Mouse (Mus musculus): Measurements from ENCODE around the gene Foxn3. TPM values are rescaled to one million over a fixed set of nuclear protein-coding genes. Genes with fewer than 3 reads are reported as not detected.
A peak's percentile ranks its signal among the peaks of the same experiment; 100 is the strongest.

Gene Foxn3
- polyA plus RNA-seq, 1 experiment from 2014 or later = 66.4 TPM

- Histone ChIP-seq H3K4me3 (ENCODE audit: low read depth, low read length) (no peak overlapping the region), H3K4me2 (ENCODE audit: low read length) (no peak overlapping the region), H3K27me3 (ENCODE audit: control insufficient read depth, insufficient read depth, low read depth, low read length) (no peaks in the 10 kb centered on the region), H3K4me1 (ENCODE audit: control insufficient read depth, insufficient read depth, low read length) (peaks cover 59% of the 10 kb centered on the region), H3K27ac (ENCODE audit: low read length) (0 out of 2 replicates have a peak overlapping the region, but pooled peaks have one; percentile 48), H3K9ac (ENCODE audit: low read depth, low read length) (no peak overlapping the region), H3K9me3 (replicated peaks; ENCODE audit: control insufficient read depth, low read length, poor library complexity, severe bottlenecking) (no peaks in the 10 kb centered on the region), H3K36me3 (ENCODE audit: control insufficient read depth, insufficient read depth, low read length) (no peaks in the 10 kb centered on the region)
- 46% methylated on average over 9 of the region's 9 CpGs for WGBS
- no peak for ATAC-seq
These were observed 229.4 kb downstream of the Foxn3 start for GRCm38 (mm10) chr12:99334026-99334425.

GRCm38 (mm10) chr12:99333304-99333968 lies 229.9 kb downstream of the Foxn3 start:
- 76% methylated on average over 20 of the region's 20 CpGs for WGBS
- H3K9ac ChIP-seq (ENCODE audit: low read depth, low read length) = no peak overlapping the region
- peak overlapping the region; percentile 48; the same call in 1 of the 2 replicates for H3K27ac ChIP-seq (ENCODE audit: low read length)

GRCm38 (mm10) chr12:99332144-99332807 lies 231.1 kb downstream of the Foxn3 start:
- Histone ChIP-seq H3K36me3 (ENCODE audit: control insufficient read depth, insufficient read depth, low read length) (no peaks in the 10 kb centered on the region), H3K27ac (ENCODE audit: low read length) (0 out of 2 replicates have a peak overlapping the region, but pooled peaks have one; percentile 15), H3K9me3 (replicated peaks; ENCODE audit: control insufficient read depth, low read length, poor library complexity, severe bottlenecking) (no peaks in the 10 kb centered on the region), H3K4me1 (ENCODE audit: control insufficient read depth, insufficient read depth, low read length) (peaks cover 53% of the 10 kb centered on the region), H3K27me3 (ENCODE audit: control insufficient read depth, insufficient read depth, low read depth, low read length) (no peaks in the 10 kb centered on the region), H3K4me3 (ENCODE audit: low read depth, low read length) (no peak overlapping the region), H3K9ac (ENCODE audit: low read depth, low read length) (no peak overlapping the region), H3K4me2 (ENCODE audit: low read length) (no peak overlapping the region)
- ATAC-seq = no peak
- WGBS = 74% methylated on average over 16 of the region's 16 CpGs

More at GRCm38 (mm10) chr12:99333304-99333968, 229.9 kb downstream of the Foxn3 start:
- no peaks in the 10 kb centered on the region for H3K36me3 ChIP-seq (ENCODE audit: control insufficient read depth, insufficient read depth, low read length)
- no peak overlapping the region for H3K4me3 ChIP-seq (ENCODE audit: low read depth, low read length)
- no peak overlapping the region for H3K4me2 ChIP-seq (ENCODE audit: low read length)
- H3K4me1 ChIP-seq (ENCODE audit: control insufficient read depth, insufficient read depth, low read length) = peaks cover 57% of the 10 kb centered on the region
- no peak for ATAC-seq
- H3K27me3 ChIP-seq (ENCODE audit: control insufficient read depth, insufficient read depth, low read depth, low read length) = no peaks in the 10 kb centered on the region
- no peaks in the 10 kb centered on the region for H3K9me3 ChIP-seq (replicated peaks; ENCODE audit: control insufficient read depth, low read length, poor library complexity, severe bottlenecking)

GRCm38 (mm10) chr12:99331341-99331947 lies 231.9 kb downstream of the Foxn3 start:
- no peak for ATAC-seq
- WGBS = 55% methylated on average over 4 of the region's 8 CpGs
- Histone ChIP-seq H3K4me1 (ENCODE audit: control insufficient read depth, insufficient read depth, low read length) (peaks cover 49% of the 10 kb centered on the region), H3K9ac (ENCODE audit: low read depth, low read length) (no peak overlapping the region), H3K36me3 (ENCODE audit: control insufficient read depth, insufficient read depth, low read length) (no peaks in the 10 kb centered on the region), H3K9me3 (replicated peaks; ENCODE audit: control insufficient read depth, low read length, poor library complexity, severe bottlenecking) (no peaks in the 10 kb centered on the region), H3K4me2 (ENCODE audit: low read length) (no peak overlapping the region), H3K4me3 (ENCODE audit: low read depth, low read length) (no peak overlapping the region), H3K27ac (ENCODE audit: low read length) (no peak overlapping the region), H3K27me3 (ENCODE audit: control insufficient read depth, insufficient read depth, low read depth, low read length) (no peaks in the 10 kb centered on the region)

- no peak overlapping the region for H3K9ac ChIP-seq (ENCODE audit: low read depth, low read length)
- ATAC-seq = no peak
- H3K27me3 ChIP-seq (ENCODE audit: control insufficient read depth, insufficient read depth, low read depth, low read length) = no peaks in the 10 kb centered on the region
- H3K4me2 ChIP-seq (ENCODE audit: low read length) = no peak overlapping the region
- WGBS = 80% methylated on average over 12 of the region's 12 CpGs
- no peak overlapping the region for H3K4me3 ChIP-seq (ENCODE audit: low read depth, low read length)
- no peaks in the 10 kb centered on the region for H3K9me3 ChIP-seq (replicated peaks; ENCODE audit: control insufficient read depth, low read length, poor library complexity, severe bottlenecking)
- no peak overlapping the region for H3K27ac ChIP-seq (ENCODE audit: low read length)
- H3K4me1 ChIP-seq (ENCODE audit: control insufficient read depth, insufficient read depth, low read length) = peaks cover 48% of the 10 kb centered on the region
- H3K36me3 ChIP-seq (ENCODE audit: control insufficient read depth, insufficient read depth, low read length) = no peaks in the 10 kb centered on the region
These were observed 232.5 kb downstream of the Foxn3 start for GRCm38 (mm10) chr12:99330822-99331285.

- peak; percentile 58 for ATAC-seq
- H3K36me3 ChIP-seq (ENCODE audit: control insufficient read depth, insufficient read depth, low read length) = no peaks in the 10 kb centered on the region
- H3K4me3 ChIP-seq (ENCODE audit: low read depth, low read length) = no peak overlapping the region
- no peaks in the 10 kb centered on the region for H3K9me3 ChIP-seq (replicated peaks; ENCODE audit: control insufficient read depth, low read length, poor library complexity, severe bottlenecking)
- H3K27ac ChIP-seq (ENCODE audit: low read length) = peak overlapping the region; percentile 69
- H3K4me1 ChIP-seq (ENCODE audit: control insufficient read depth, insufficient read depth, low read length) = peaks cover 51% of the 10 kb centered on the region
- 6% methylated on average over 20 of the region's 20 CpGs for WGBS
- H3K4me2 ChIP-seq (ENCODE audit: low read length) = peak overlapping the region; percentile 24; the same call in 1 of the 2 replicates
- H3K27me3 ChIP-seq (ENCODE audit: control insufficient read depth, insufficient read depth, low read depth, low read length) = no peaks in the 10 kb centered on the region
- H3K9ac ChIP-seq (ENCODE audit: low read depth, low read length) = peak overlapping the region; percentile 27
These were observed 233.8 kb downstream of the Foxn3 start for GRCm38 (mm10) chr12:99329301-99330257.

- no peak overlapping the region for H3K9ac ChIP-seq (ENCODE audit: low read depth, low read length)
- H3K4me1 ChIP-seq (ENCODE audit: control insufficient read depth, insufficient read depth, low read length) = peaks cover 37% of the 10 kb centered on the region
- H3K4me2 ChIP-seq (ENCODE audit: low read length) = no peak overlapping the region
- H3K27ac ChIP-seq (ENCODE audit: low read length) = no peak overlapping the region
- 61% methylated on average over 8 of the region's 8 CpGs for WGBS
- H3K27me3 ChIP-seq (ENCODE audit: control insufficient read depth, insufficient read depth, low read depth, low read length) = no peaks in the 10 kb centered on the region
- no peaks in the 10 kb centered on the region for H3K9me3 ChIP-seq (replicated peaks; ENCODE audit: control insufficient read depth, low read length, poor library complexity, severe bottlenecking)
- no peaks in the 10 kb centered on the region for H3K36me3 ChIP-seq (ENCODE audit: control insufficient read depth, insufficient read depth, low read length)
- H3K4me3 ChIP-seq (ENCODE audit: low read depth, low read length) = no peak overlapping the region
- ATAC-seq = no peak
These were observed 237.2 kb downstream of the Foxn3 start for GRCm38 (mm10) chr12:99326157-99326556.

GRCm38 (mm10) chr12:99321633-99322431 lies 241.6 kb downstream of the Foxn3 start:
- H3K27me3 ChIP-seq (ENCODE audit: control insufficient read depth, insufficient read depth, low read depth, low read length) = no peaks in the 10 kb centered on the region
- peaks cover 18% of the 10 kb centered on the region for H3K4me1 ChIP-seq (ENCODE audit: control insufficient read depth, insufficient read depth, low read length)
- no peak overlapping the region for H3K4me2 ChIP-seq (ENCODE audit: low read length)
- ATAC-seq = no peak
- WGBS = 82% methylated on average over 12 of the region's 12 CpGs
- no peaks in the 10 kb centered on the region for H3K9me3 ChIP-seq (replicated peaks; ENCODE audit: control insufficient read depth, low read length, poor library complexity, severe bottlenecking)
- H3K4me3 ChIP-seq (ENCODE audit: low read depth, low read length) = no peak overlapping the region
- no peak overlapping the region for H3K27ac ChIP-seq (ENCODE audit: low read length)
- H3K9ac ChIP-seq (ENCODE audit: low read depth, low read length) = no peak overlapping the region
- no peaks in the 10 kb centered on the region for H3K36me3 ChIP-seq (ENCODE audit: control insufficient read depth, insufficient read depth, low read length)

Data from midbrain, embryonic 16.5 days (tissue).